Mouse (Mus musculus) activated CD4-positive, CD25-positive, alpha-beta regulatory T cell, adult 9 weeks (primary cell): ENCODE measurements around the gene Dpm3. TPM values are rescaled to one million over a fixed set of nuclear protein-coding genes. Genes with fewer than 3 reads are reported as not detected.

Experiments
- polyA plus RNA-seq: library from polyadenylated mRNA; unstranded; fragments of 100-300 nt; shearing (Covaris generic); gene quantifications from one replicate; pipeline ENCODE4 v1.2.1, GENCODE M21; 2017

Dpm3 gene
- polyA plus RNA-seq: 99.0 TPM

DNA sequence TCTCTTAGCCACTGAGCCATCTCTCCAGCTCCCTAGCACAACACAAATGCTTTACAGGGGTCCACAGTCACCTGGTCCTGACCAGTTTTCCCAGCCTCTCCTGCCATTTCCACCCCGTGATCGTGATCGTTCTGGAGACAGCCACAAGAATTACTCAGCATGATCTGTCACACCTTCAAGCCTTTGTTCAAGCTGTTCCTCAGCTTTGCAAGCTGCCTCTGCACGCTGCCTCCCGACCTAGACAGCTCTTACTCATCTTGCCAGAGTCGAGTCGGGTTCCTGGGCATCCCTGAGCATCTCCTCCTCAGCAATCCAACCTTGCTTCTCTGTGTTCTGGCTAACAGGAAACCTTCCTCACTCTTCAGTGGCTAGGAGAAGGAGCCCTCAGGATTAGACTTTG lies at the start of gene Dpm3:
Dpm3 (plus strand) TSS at position 283 of the 400 bp plus-strand sequence.

DNA sequence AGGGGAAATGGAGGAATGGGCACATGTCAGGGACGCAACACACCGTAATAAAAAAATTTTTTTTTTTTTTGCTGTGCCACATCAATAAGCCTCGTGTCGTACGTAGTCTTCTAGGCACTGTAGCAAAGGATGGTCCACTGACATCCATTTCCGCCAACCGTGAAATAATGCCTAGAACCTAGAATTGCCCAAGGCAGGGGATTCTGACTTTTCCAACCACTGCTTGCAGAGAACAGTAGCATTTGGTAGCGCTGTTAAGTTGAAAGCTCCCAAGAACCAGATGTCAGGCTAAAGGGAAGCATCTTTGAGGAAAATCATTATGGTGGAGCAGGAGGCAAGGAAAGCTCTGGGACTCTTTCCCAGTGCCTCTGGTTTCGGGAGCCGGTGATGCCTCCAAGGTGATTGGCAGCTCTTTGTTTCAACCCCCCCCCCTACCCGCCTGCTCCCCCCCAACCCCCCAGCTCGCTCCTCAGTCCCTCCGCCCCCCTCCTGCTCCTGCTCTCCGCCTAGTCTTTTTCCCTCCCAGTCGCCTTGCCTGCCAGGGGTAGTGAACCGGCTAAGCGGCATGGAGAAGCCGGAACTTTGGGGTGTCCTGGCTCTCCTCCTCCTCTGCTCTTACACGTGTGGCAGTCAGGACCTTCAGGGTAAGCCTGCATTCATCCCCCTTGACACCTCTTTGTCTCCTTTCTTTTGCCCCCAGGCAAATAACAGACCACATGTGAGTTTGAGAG lies 44.3 kb upstream of the Dpm3 start, which contains the start of gene Thbs3:
Thbs3 (plus strand) TSS at position 500 of the 731 bp plus-strand sequence.

DNA sequence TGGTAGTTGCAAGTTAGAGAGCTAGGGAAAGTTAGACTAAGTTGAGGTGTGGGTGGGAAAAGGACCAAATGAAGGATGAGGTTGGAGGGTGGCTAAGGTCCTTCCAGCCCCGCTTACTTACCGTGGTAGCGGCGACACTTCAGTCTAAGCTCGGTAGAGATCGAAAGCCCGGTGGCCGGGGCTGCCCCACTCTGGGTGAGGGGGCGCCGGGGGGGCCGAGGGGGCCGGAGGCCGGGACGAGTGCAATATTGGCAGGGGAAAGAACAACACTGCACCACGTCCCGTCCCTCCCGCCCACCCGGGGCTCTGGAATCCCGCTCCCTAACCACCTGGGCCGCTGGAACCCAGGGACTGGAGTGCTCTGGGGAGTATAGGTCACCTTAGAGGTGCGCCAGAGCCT lies 32.3 kb upstream of the Dpm3 start, which contains the start of gene Mtx1:
Mtx1 (minus strand) TSS at position 189 of the 400 bp plus-strand sequence.

DNA sequence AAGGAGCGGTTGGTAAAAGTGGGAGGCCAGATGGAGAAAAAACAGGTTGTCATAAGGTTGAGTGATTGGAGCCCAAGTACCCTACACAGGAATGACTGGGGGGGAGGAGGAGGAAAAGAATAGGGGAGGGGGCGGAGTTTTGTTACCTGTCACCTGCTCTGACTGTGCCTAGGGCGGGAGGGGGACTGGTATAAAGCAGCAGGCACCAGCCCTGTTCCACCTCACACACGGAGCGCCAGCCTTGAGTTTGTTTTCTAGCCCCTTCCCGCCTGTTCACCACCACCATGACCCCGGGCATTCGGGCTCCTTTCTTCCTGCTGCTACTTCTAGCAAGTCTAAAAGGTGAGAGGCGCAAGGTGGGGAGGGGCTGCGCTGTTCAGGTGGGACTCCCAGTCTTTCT lies 30.3 kb upstream of the Dpm3 start, which contains the start of gene Muc1:
Muc1 (plus strand) TSS at position 222 of the 400 bp plus-strand sequence.

DNA sequence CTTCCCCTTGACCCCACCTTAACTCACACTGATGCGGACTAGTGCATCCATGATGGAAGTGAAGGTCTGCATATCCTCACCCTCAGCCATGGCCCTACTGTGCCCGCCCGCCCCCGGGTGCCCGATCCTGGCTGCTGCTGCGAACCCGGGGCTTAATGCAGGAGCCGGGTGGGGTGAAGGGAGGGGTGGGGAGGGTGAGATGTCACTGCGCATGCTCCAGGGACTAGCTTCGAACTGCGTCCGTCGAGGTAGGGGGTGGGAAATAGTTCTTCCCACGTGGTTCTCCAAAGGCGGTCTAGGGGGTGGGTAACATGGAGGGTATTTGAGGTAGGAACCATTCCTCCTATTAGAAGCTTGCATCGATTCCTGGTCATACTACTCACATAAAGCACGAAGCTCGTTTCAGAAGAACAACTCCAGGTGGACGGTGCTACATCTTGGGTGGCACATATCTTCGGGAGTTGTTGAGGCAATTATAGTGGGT lies 13.4 kb upstream of the Dpm3 start, which contains the start of gene Krtcap2:
Krtcap2 (plus strand) TSS at position 279 of the 484 bp plus-strand sequence.

DNA sequence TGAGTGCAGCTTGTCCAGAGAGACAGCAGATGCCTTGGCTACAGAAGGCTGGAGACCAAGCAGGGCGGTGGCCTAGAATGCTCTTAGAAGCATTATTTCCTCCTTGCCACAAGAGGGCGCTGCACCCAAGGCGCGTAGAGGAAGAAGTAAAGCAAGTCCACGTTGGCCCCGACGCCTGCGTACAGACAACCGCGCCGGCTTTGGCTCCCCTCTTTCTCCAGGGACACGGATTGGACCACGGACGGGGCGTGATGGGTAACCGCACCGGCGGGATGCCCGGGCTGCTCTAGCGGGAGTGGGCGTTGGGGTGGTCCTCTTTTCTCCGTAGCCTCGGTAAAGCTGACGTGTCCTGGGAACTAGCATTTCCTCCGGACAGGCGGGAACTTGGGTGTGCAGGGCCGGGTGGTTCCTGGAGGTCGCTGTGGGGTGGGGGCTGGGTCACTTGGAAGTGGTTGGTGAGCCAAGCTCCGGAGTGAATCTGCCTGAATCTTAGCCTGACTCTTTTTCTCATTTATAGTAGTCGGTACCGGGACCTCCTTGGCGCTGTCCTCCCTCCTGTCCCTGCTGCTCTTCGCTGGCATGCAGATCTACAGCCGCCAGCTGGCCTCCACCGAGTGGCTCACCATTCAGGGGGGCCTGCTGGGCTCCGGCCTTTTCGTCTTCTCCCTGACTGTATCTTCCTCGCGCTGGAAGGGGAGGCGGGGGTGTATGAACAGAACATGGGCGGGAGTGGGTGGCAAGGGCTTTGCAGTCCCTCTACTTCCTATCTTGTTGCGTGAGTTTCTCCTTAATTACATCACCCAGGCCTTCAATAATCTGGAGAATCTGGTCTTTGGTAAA lies 12.7 kb upstream of the Dpm3 start, which contains the start of gene Trim46:
Trim46 (minus strand) TSS at position 49 of the 840 bp plus-strand sequence.

DNA sequence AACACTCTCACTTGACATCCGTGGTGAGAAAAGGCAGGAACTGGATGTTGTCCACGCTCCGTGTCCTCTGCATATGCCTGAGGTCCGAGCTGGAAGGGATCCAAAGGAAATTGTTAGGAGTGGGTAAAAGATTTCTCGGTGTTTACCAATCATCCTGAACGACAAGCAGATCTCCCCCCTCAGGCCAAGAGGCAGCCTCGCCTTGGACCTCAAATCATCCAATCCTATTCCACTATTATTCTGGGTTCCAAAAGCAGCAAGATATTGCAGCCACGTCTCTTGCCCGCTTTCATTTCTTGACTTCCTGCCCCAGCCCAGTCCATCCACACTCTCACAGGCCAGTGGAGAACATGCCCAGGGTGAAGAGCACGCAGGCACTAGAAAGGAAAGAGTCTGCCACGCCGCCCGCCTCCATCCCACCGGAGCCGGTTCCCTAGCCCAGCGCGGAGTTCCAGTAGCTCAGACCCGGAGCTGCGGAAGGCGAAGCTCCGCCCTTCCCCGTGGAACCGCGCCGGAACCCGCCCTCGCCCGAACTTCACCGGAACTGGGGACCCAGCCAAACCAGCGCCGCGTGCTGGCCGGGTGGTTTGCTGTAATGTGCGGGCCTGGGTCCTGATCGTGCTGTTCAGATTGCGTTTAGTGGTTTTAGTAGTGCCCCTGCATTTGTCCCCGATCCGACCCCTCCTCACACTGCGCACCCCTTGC lies 11.0 kb downstream of the Dpm3 start, which contains the start of gene Slc50a1:
Slc50a1 (minus strand) TSS at position 520 of the 705 bp plus-strand sequence.

DNA sequence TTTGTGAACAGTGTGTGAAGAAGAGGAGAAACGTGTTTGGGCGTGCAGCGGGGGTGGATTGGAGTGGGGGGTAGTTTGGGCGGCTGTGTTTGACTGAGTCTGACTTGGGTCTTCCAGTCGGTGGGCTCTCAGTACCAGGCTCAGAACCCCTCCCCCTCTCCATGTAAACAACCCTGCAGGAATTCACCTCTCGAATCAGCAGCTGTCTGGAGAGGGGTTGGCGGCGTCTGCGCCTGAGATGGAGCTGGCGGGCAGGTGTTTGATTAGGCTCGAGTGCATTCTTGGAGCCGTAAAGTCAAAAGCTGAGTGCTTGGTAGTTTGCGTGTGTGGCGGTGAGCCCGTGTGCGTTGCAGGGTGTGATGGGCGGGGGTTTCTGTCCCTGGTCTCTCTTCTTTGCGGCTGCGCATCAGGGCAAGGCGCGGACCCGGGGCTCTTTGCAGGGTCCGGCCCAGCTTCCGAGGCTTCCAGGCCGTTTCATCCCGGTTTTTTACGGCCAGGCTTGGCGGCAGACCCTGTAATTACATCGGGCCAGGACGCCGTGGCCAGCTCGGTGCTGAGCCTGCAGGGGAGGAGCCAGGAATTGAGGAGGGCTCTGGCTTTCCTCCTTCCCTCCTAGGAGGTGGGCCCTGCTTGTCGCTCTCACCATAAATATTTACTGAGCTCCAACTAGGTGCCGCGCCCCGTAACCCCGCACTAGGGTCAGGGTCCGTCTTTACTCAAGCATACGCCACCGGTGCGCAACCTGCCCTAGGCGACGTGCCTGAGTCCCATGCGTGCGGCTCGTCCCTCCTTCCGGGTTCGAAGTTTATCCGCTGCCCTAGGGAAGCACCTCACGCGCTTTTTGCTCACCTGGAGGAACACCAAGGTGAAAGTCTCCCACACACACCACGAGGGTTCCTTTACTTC lies 21.7 kb downstream of the Dpm3 start, which contains the start of gene Efna1:
Efna1 (minus strand) TSS at position 537 of the 906 bp plus-strand sequence.

Other genes starting within 250 kb of the Dpm3 start
- gene Rusc1, start 166.0 kb upstream of the Dpm3 start, polyA plus RNA-seq: 49.9 TPM
- gene Gm43738, start 158.3 kb upstream of the Dpm3 start, polyA plus RNA-seq: not detected
- 102 TPM for gene Fdps, start 157.4 kb upstream of the Dpm3 start, polyA plus RNA-seq
- not detected for gene Pklr, start 123.2 kb upstream of the Dpm3 start, polyA plus RNA-seq
- gene Hcn3, start 99.2 kb upstream of the Dpm3 start, polyA plus RNA-seq: 0.73 TPM
- 36.9 TPM for gene Clk2, start 94.6 kb upstream of the Dpm3 start, polyA plus RNA-seq
- 291 TPM for gene Scamp3, start 81.9 kb upstream of the Dpm3 start, polyA plus RNA-seq
- 230 TPM for gene Fam189b, start 76.2 kb upstream of the Dpm3 start, polyA plus RNA-seq
- 139 TPM for gene Gba, start 56.4 kb upstream of the Dpm3 start, polyA plus RNA-seq
- 2.8 TPM for gene Thbs3, start 44.2 kb upstream of the Dpm3 start, polyA plus RNA-seq
- gene Mtx1, start 32.3 kb upstream of the Dpm3 start, polyA plus RNA-seq: 120 TPM
- 2.7 TPM for gene Muc1, start 30.3 kb upstream of the Dpm3 start, polyA plus RNA-seq
- gene Krtcap2, start 13.4 kb upstream of the Dpm3 start, polyA plus RNA-seq: 285 TPM
- 5.0 TPM for gene Trim46, start 13.0 kb upstream of the Dpm3 start, polyA plus RNA-seq
- 249 TPM for gene Slc50a1, start 11.2 kb downstream of the Dpm3 start, polyA plus RNA-seq
- not detected for gene Efna1, start 21.8 kb downstream of the Dpm3 start, polyA plus RNA-seq
- not detected for gene Efna3, start 63.6 kb downstream of the Dpm3 start, polyA plus RNA-seq
- 0.62 TPM for gene Efna4, start 78.7 kb downstream of the Dpm3 start, polyA plus RNA-seq
- gene Adam15, start 90.6 kb downstream of the Dpm3 start, polyA plus RNA-seq: 14.5 TPM
- 0.28 TPM for gene Dcst2, start 102.6 kb downstream of the Dpm3 start, polyA plus RNA-seq
- 0.27 TPM for gene Dcst1, start 105.9 kb downstream of the Dpm3 start, polyA plus RNA-seq
- 74.9 TPM for gene Zbtb7b, start 135.4 kb downstream of the Dpm3 start, polyA plus RNA-seq
- gene Lenep, start 143.4 kb downstream of the Dpm3 start, polyA plus RNA-seq: not detected
- gene Flad1, start 152.5 kb downstream of the Dpm3 start, polyA plus RNA-seq: 66.1 TPM
- gene Cks1b, start 159.0 kb downstream of the Dpm3 start, polyA plus RNA-seq: 29.8 TPM
- gene Shc1, start 159.1 kb downstream of the Dpm3 start, polyA plus RNA-seq: 86.1 TPM
- gene Pygo2, start 170.9 kb downstream of the Dpm3 start, polyA plus RNA-seq: 31.5 TPM
- gene Pbxip1, start 177.3 kb downstream of the Dpm3 start, polyA plus RNA-seq: 176 TPM
- gene Pmvk, start 195.2 kb downstream of the Dpm3 start, polyA plus RNA-seq: 22.6 TPM